Mouse (Mus musculus) kidney, embryonic 15.5 days (tissue): Measurements from ENCODE around the gene Plac9b. TPM values are rescaled to one million over a fixed set of nuclear protein-coding genes. Genes with fewer than 3 reads are reported as not detected.
A peak's percentile ranks its signal among the peaks of the same experiment; 100 is the strongest.
"Not testable (repeated sequence)": the region's sequence is repeated elsewhere in the genome, so short reads cannot be mapped to it uniquely, and the experiment has no call there.

Source experiments
- ATAC-seq: fragments of 200-750 bp; cut with Nextera tagmentation; replicated peaks from 2 replicates; pipeline ENCODE4 v1.8.0; 2017; ENCODE audit warnings: moderate TSS enrichment; ENCODE audit not compliant: low FRiP score
- H3K27ac ChIP-seq: fragments of 300-500 bp; sonication (generic); 2 replicates; pipeline ENCODE4 v1.5.1; 2015; ENCODE audit warnings: mild to moderate bottlenecking, inconsistent platforms
- H3K27me3 ChIP-seq: fragments of 300-500 bp; sonication (generic); 2 replicates; pipeline ENCODE4 v1.6.1; 2015; ENCODE audit warnings: inconsistent platforms
- H3K36me3 ChIP-seq: fragments of 300-500 bp; sonication (generic); 2 replicates; pipeline ENCODE4 v1.6.1; 2015; ENCODE audit warnings: inconsistent platforms
- H3K4me1 ChIP-seq: fragments of 300-500 bp; sonication (generic); 2 replicates; pipeline ENCODE4 v1.6.1; 2015; ENCODE audit warnings: inconsistent platforms
- H3K4me2 ChIP-seq: fragments of 300-500 bp; sonication (generic); 2 replicates; pipeline ENCODE4 v1.6.1; 2015; ENCODE audit warnings: moderate library complexity, mild to moderate bottlenecking, inconsistent platforms
- H3K4me3 ChIP-seq: fragments of 300-500 bp; sonication (generic); replicated peaks from 2 replicates; pipeline ENCODE4 v1.5.1; 2015; ENCODE audit warnings: mild to moderate bottlenecking, inconsistent platforms
- H3K9ac ChIP-seq: fragments of 300-500 bp; sonication (generic); 2 replicates; pipeline ENCODE4 v1.6.1; 2015; ENCODE audit warnings: mild to moderate bottlenecking, inconsistent platforms
- H3K9me3 ChIP-seq: fragments of 300-500 bp; sonication (generic); replicated peaks from 2 replicates; pipeline ENCODE4 v1.6.1; 2016; ENCODE audit warnings: inconsistent platforms
- WGBS: fragments of 180-500 bp; shearing (Covaris S2); methylation state at CpG from one replicate; pipeline ENCODE4 v1.1.7; 2015; ENCODE audit warnings: mixed read lengths; 5-methylcytosine and 5-hydroxymethylcytosine counted together
- polyA plus RNA-seq: library from polyadenylated mRNA; unstranded; fragments of >200 nt; fragmentation: Nextera tagmentation; extraction: Ambion mirVana; gene quantifications from 2 replicates; pipeline ENCODE4 v1.2.1, GENCODE M21; 2015

Gene Plac9b
- 34.4 and 35.7 TPM in 2 replicates for polyA plus RNA-seq

- H3K4me1 ChIP-seq, H3K27me3 ChIP-seq, H3K4me2 ChIP-seq, H3K9me3 ChIP-seq, H3K9ac ChIP-seq, H3K36me3 ChIP-seq, H3K27ac ChIP-seq, ATAC-seq, H3K4me3 ChIP-seq: not testable (repeated sequence)
- no CpG with 5 or more reads among the region's 10 CpGs for WGBS
These were observed at the start of gene Plac9b for GRCm38 (mm10) chr14:26182380-26182779. Plac9b (minus strand) TSS chr14:26182480.

- not testable (repeated sequence) for H3K9ac ChIP-seq, H3K4me1 ChIP-seq, H3K4me2 ChIP-seq, H3K27me3 ChIP-seq, H3K4me3 ChIP-seq, ATAC-seq, H3K9me3 ChIP-seq, H3K27ac ChIP-seq, H3K36me3 ChIP-seq
- no CpG with 5 or more reads among the region's 5 CpGs for WGBS
These were observed 34.1 kb upstream of the Plac9b start for GRCm38 (mm10) chr14:26216233-26217000.

- not testable (repeated sequence) for H3K4me2 ChIP-seq, H3K9ac ChIP-seq, H3K9me3 ChIP-seq, H3K4me1 ChIP-seq, H3K27me3 ChIP-seq, H3K36me3 ChIP-seq, H3K4me3 ChIP-seq, H3K27ac ChIP-seq
- ATAC-seq: peak; percentile 77; the same call in 1 of the 2 replicates
- no CpG with 5 or more reads among the region's 10 CpGs for WGBS
These were observed 24.6 kb upstream of the Plac9b start, which contains the start of gene Tmem254b for GRCm38 (mm10) chr14:26206926-26207247. Tmem254b (minus strand) TSS chr14:26207041.

DNA sequence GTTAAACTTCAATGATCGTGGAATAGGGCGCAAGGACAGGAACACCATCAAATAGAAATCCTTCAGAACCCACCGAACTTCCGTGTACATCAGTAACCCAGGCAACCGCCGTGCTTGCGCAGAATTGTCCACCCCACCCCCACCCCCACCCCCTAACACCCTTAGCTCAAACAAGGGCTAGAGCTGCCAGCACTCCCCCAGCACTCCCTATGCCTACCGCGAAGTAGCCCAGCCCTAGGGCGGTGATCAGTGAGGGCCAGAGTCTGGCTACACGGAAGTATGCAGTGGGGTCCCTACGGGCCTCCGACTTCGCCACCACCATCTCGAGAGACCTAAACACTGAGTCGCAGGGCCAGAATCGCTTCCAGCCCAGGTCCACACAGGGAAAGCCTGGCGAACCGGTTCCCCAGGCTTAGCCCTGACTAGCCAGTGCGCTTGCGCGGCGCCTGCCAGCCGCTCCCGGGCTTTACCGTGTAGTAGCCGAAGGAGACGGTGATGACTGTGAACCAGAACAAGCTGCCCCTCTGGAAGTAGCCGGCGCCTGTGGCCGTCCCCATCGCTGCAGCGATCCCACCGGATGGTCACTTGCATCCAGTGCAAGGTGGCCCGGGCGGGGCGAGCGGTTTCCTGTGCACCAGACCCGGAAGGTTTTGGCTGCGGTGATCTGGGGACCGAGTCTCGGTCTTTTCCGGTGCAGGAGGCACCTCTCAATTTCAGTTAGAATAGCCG is 24.1 kb upstream of the Plac9b start:
- not testable (repeated sequence) for H3K27me3 ChIP-seq, H3K27ac ChIP-seq, H3K4me3 ChIP-seq, H3K9me3 ChIP-seq, H3K36me3 ChIP-seq, H3K9ac ChIP-seq, H3K4me2 ChIP-seq, H3K4me1 ChIP-seq
- no CpG with 5 or more reads among the region's 44 CpGs for WGBS
- peak; percentile 83 for ATAC-seq

GRCm38 (mm10) chr14:26197851-26198250 is 15.6 kb upstream of the Plac9b start:
- not testable (repeated sequence) for H3K9me3 ChIP-seq, H3K4me1 ChIP-seq, H3K4me3 ChIP-seq, ATAC-seq, H3K36me3 ChIP-seq, H3K4me2 ChIP-seq, H3K9ac ChIP-seq, H3K27me3 ChIP-seq, H3K27ac ChIP-seq
- WGBS: no CpG with 5 or more reads among the region's 3 CpGs

DNA sequence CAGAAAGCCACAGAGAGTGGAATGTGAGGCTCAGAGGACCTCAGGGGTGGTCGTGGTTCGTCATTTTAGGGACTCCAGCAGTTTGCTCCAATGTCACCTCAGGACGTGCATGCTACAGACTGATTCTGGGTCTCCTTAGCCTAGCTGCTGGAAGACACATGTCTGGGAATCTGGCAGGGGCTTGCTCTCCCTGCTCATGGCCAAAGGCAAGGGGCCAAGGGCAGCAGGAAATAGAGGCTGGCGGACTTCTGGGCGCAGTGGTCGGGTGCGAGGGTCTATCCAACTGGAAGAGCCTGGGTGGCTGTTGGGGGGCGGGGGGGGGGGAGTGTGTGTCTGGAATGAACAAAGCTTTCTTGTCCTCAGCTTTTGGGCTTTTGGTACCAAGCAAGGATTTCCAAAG is 6.1 kb upstream of the Plac9b start:
- H3K4me2 ChIP-seq, H3K36me3 ChIP-seq, H3K9ac ChIP-seq, H3K27me3 ChIP-seq, H3K27ac ChIP-seq, H3K9me3 ChIP-seq, H3K4me1 ChIP-seq, H3K4me3 ChIP-seq, ATAC-seq: not testable (repeated sequence)
- no CpG with 5 or more reads among the region's 8 CpGs for WGBS

DNA sequence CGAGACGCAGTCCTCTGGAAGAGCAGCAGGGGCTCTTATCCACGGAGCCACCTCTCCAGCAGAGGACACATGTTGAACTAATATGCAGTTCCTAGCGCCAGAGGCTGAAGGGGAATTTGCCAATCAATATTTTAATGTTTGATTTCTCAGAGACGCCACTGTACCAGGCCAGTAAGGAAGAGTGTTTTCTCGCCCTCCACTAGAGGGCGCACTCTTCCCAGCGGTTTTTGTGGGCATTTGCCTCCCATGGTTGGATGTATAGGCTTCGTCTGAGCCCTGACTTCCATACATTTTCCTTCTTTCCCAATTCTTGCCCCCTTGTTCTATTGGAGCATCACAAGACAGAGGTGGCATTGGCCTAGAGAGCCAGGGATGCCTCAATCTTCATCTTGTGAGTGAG is 4.4 kb upstream of the Plac9b start:
- H3K4me1 ChIP-seq, H3K4me2 ChIP-seq, H3K27ac ChIP-seq, H3K27me3 ChIP-seq, H3K9ac ChIP-seq, H3K9me3 ChIP-seq, H3K36me3 ChIP-seq, H3K4me3 ChIP-seq, ATAC-seq: not testable (repeated sequence)
- WGBS: no CpG with 5 or more reads among the region's 9 CpGs

GRCm38 (mm10) chr14:26181660-26182059 is 620 bp downstream of the Plac9b start:
- not testable (repeated sequence) for H3K4me3 ChIP-seq, H3K36me3 ChIP-seq, H3K9me3 ChIP-seq, ATAC-seq, H3K27me3 ChIP-seq, H3K4me1 ChIP-seq, H3K9ac ChIP-seq, H3K27ac ChIP-seq, H3K4me2 ChIP-seq
- WGBS: no CpG with 5 or more reads among the region's 10 CpGs

DNA sequence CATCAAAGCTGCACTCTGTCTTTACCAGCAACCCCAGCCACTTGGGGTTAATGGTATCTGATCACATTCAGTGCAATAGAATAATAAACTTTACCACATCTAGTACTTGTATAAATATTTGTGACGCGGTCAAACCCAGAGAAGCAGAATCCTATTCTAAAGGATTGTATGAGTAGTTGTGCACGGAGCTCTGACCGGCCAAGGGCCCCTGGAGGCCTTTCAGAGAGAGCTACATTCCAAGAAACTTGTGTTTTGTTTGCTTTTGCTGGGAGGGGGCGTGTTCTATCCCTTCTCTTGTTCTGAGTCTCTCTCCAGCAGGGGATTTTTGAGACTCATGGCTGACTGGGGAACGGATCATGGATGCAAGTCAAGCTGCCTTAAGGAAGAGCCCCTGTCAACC is 7.3 kb downstream of the Plac9b start:
- H3K27ac ChIP-seq, H3K27me3 ChIP-seq, H3K4me3 ChIP-seq, H3K36me3 ChIP-seq, H3K4me2 ChIP-seq, ATAC-seq, H3K9me3 ChIP-seq, H3K4me1 ChIP-seq, H3K9ac ChIP-seq: not testable (repeated sequence)
- WGBS: no CpG with 5 or more reads among the region's 6 CpGs

DNA sequence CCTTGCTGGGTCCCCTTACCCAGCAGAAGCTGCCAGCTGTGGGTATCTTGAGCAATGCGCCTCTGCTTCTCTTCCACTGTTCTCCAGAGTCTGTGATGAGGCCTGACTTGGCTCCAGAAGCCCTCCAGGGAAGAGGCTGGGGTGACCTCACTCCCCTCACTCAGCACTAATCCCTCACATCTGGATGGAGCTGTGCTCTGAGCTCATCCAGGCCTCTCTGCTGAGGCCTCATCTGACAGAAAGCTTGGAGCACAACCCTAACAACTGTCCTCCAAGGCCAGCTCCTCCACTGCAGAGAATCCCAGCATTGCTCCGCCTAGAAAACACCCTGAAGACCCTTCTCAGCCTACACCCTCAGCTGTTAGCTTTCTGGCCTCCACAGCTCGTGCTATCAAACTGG is 8.3 kb downstream of the Plac9b start:
- not testable (repeated sequence) for H3K4me3 ChIP-seq, H3K9ac ChIP-seq, H3K4me2 ChIP-seq, H3K9me3 ChIP-seq, H3K36me3 ChIP-seq, H3K4me1 ChIP-seq, ATAC-seq, H3K27ac ChIP-seq, H3K27me3 ChIP-seq
- no CpG with 5 or more reads among the region's 3 CpGs for WGBS

DNA sequence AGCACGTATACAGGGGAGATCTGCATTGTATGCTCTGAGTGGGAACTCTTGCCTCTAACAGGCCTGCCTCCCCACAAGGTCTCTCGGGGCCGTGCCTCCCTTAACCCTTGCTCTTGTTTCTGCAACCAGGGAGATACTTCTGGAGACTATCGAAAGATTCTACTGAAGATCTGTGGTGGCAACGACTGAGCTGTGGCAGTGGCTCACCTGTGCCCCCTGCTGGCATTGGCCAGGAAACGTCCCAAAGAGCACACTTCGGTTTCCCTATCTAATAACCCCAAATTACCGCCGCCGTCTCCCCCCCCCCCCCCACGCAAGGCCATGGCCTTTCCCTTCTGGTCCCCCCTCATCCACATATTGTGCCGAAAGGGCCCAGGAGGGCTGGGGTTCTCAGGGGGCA is 17.0 kb downstream of the Plac9b start:
- not testable (repeated sequence) for H3K36me3 ChIP-seq, H3K9me3 ChIP-seq, H3K9ac ChIP-seq, H3K4me3 ChIP-seq, ATAC-seq, H3K4me1 ChIP-seq, H3K27ac ChIP-seq, H3K4me2 ChIP-seq, H3K27me3 ChIP-seq
- no CpG with 5 or more reads among the region's 12 CpGs for WGBS

GRCm38 (mm10) chr14:26162423-26162822 is 19.9 kb downstream of the Plac9b start:
- H3K4me3 ChIP-seq, H3K27ac ChIP-seq, H3K27me3 ChIP-seq, H3K4me2 ChIP-seq, H3K9me3 ChIP-seq, ATAC-seq, H3K9ac ChIP-seq, H3K4me1 ChIP-seq, H3K36me3 ChIP-seq: not testable (repeated sequence)
- no CpG with 5 or more reads among the region's 5 CpGs for WGBS

- H3K9ac ChIP-seq, H3K4me2 ChIP-seq, H3K27me3 ChIP-seq, ATAC-seq, H3K36me3 ChIP-seq, H3K9me3 ChIP-seq, H3K27ac ChIP-seq, H3K4me3 ChIP-seq, H3K4me1 ChIP-seq: not testable (repeated sequence)
- WGBS: no CpG with 5 or more reads among the region's 9 CpGs
These were observed 21.1 kb downstream of the Plac9b start for GRCm38 (mm10) chr14:26161156-26161555.
